8 mouse cellular contexts compared by ENCODE assay signal in genomic region chr4:107673638-107674321, GRCm38 (mm10). TPM values are rescaled to one million over a fixed set of nuclear protein-coding genes. Genes with fewer than 3 reads are reported as not detected.
DNase-seq lines count a peak whose midpoint lies in the region.

No protein-coding gene starts in this region.

- peaks cover 6% of the 10 kb centered on the region; the same call in 1 of the 2 replicates for H3K4me1 ChIP-seq in megakaryocyte, embryonic 14.5 days

- peak; percentile 88 for DNase-seq in ZHBTc4 (ENCODE audit: low read depth, low spot score)
- peak; percentile 47 to 55 for DNase-seq in cerebellum, postnatal 36 days
- peak; percentile 57 for DNase-seq in gastrocnemius, adult 18-20 months (ENCODE audit: low spot score)
- peak; percentile 58 for DNase-seq in hindlimb bud, embryonic 11.5 days (ENCODE audit: extremely low spot score, low read depth, low spot score)
- peak; percentile 82 to 84 for DNase-seq in left cerebral cortex, adult 18-20 months (ENCODE audit: low spot score in 2 of 2)
- peak; percentile 85 to 87 for DNase-seq in right cerebral cortex, adult 2 months (ENCODE audit: low spot score in 2 of 2)
- peak; percentile 80 for DNase-seq in urinary bladder, postnatal 14 days (ENCODE audit: low spot score)

- peak overlapping the region; percentile 69 for H3K4me3 ChIP-seq in megakaryocyte, embryonic 14.5 days (replicated peaks)

- no peaks in the 10 kb centered on the region for H3K36me3 ChIP-seq in megakaryocyte, embryonic 14.5 days (replicated peaks; ENCODE audit: low read length)

- H3K27me3 ChIP-seq in megakaryocyte, embryonic 14.5 days (replicated peaks): peaks cover 81% of the 10 kb centered on the region

- no peaks in the 10 kb centered on the region for H3K9me3 ChIP-seq in megakaryocyte, embryonic 14.5 days

RNA-seq across cellular contexts. Expression of gene Dmrtb1, which starts 10.2 kb away (rescaled TPM):
- total RNA-seq in gastrocnemius, adult 18-20 months (2021): not detected
- total RNA-seq in left cerebral cortex, adult 18-20 months (2021): under 1 TPM in 1 of 2 experiments, not detected in 1; 0.46 TPM
- not detected in 2 replicates for polyA plus RNA-seq in megakaryocyte, embryonic 14.5 days (2012; ENCODE audit: insufficient read depth, low replicate concordance)

Comparison
In these comparisons a context has a peak if more than half of its experiments do, and no peak if none do; other contexts are left out.
1. Peak in every context shown above with its lines: DNase-seq and H3K4me3 ChIP-seq.